Mouse (Mus musculus) neural tube, embryonic 14.5 days (tissue): ENCODE measurements around the gene Rexo5. TPM values are rescaled to one million over a fixed set of nuclear protein-coding genes. Genes with fewer than 3 reads are reported as not detected.
A peak's percentile ranks its signal among the peaks of the same experiment; 100 is the strongest.

Experiments
- ATAC-seq: fragments of 200-750 bp; cut with Nextera tagmentation; 2 replicates; pipeline ENCODE4 v1.8.0; 2017; ENCODE audit warnings: low read depth, mild to moderate bottlenecking, moderate TSS enrichment, moderate library complexity
- H3K27ac ChIP-seq: fragments of 300-500 bp; sonication (generic); 2 replicates; pipeline ENCODE4 v1.5.1; 2014; ENCODE audit warnings: low read depth, mild to moderate bottlenecking, control low read depth, low read length, moderate library complexity, mixed read lengths
- H3K27me3 ChIP-seq: fragments of 300-500 bp; sonication (generic); 2 replicates; pipeline ENCODE4 v1.6.1; 2014; ENCODE audit warnings: low read length; ENCODE audit not compliant: control insufficient read depth, insufficient read depth
- H3K36me3 ChIP-seq: fragments of 300-500 bp; sonication (generic); 2 replicates; pipeline ENCODE4 v1.6.1; 2014; ENCODE audit warnings: low read length, mixed read lengths; ENCODE audit not compliant: control insufficient read depth, insufficient read depth
- H3K4me1 ChIP-seq: fragments of 300-500 bp; sonication (generic); 2 replicates; pipeline ENCODE4 v1.6.1; 2014; ENCODE audit warnings: low read length; ENCODE audit not compliant: control insufficient read depth, insufficient read depth
- H3K4me2 ChIP-seq: fragments of 300-500 bp; sonication (generic); 2 replicates; pipeline ENCODE4 v1.6.1; 2014; ENCODE audit warnings: mild to moderate bottlenecking, low read depth, low read length, control low read depth
- H3K4me3 ChIP-seq: fragments of 300-500 bp; sonication (generic); 2 replicates; pipeline ENCODE4 v1.5.1; 2014; ENCODE audit warnings: low read depth, low read length, control low read depth, mixed read lengths
- H3K9ac ChIP-seq: fragments of 300-500 bp; sonication (generic); replicated peaks from 2 replicates; pipeline ENCODE4 v1.6.1; 2014; ENCODE audit warnings: low read depth, mild to moderate bottlenecking, control low read depth, low read length, mixed read lengths
- H3K9me3 ChIP-seq: fragments of 300-500 bp; sonication (generic); 2 replicates; pipeline ENCODE4 v1.6.1; 2016; ENCODE audit warnings: low read length; ENCODE audit not compliant: control insufficient read depth
- WGBS: fragments of 180-500 bp; shearing (Covaris S2); extraction: QIAGEN DNeasy Blood & Tissue Kit; methylation state at CpG from one replicate; pipeline ENCODE4 v1.1.7; 2014; 5-methylcytosine and 5-hydroxymethylcytosine counted together
- polyA plus RNA-seq: library from polyadenylated mRNA; unstranded; fragments of >200 nt; fragmentation: Nextera tagmentation; extraction: Ambion mirVana; gene quantifications from 2 replicates; pipeline ENCODE4 v1.2.1, GENCODE M21; 2014

The Rexo5 gene
- polyA plus RNA-seq, 1 experiment from 2014 or later = 14.3 TPM

- no peak overlapping the region for H3K4me3 ChIP-seq
- no peak overlapping the region for H3K9ac ChIP-seq
- H3K4me2 ChIP-seq = no peak overlapping the region
- H3K27ac ChIP-seq = no peak overlapping the region
- 0 out of 2 replicates have a peak, but pooled peaks cover 3% of the 10 kb centered on the region for H3K4me1 ChIP-seq
- H3K36me3 ChIP-seq = no peaks in the 10 kb centered on the region
- WGBS = 94% methylated on average over 4 of the region's 4 CpGs
- ATAC-seq = no peak
- H3K27me3 ChIP-seq = no peaks in the 10 kb centered on the region
- no peaks in the 10 kb centered on the region for H3K9me3 ChIP-seq
Observed at GRCm38 (mm10) chr7:119887887-119888286, 94.1 kb downstream of the Rexo5 start.

- no peak overlapping the region for H3K27ac ChIP-seq
- H3K9ac ChIP-seq = no peak overlapping the region
- 0 out of 2 replicates have a peak, but pooled peaks cover 3% of the 10 kb centered on the region for H3K27me3 ChIP-seq
- H3K4me2 ChIP-seq = no peak overlapping the region
- no peak overlapping the region for H3K4me3 ChIP-seq
- WGBS = 100% methylated on average over 1 of the region's 1 CpGs
- no peaks in the 10 kb centered on the region for H3K36me3 ChIP-seq
- H3K9me3 ChIP-seq = no peaks in the 10 kb centered on the region
- H3K4me1 ChIP-seq = peaks cover 14% of the 10 kb centered on the region
- no peak for ATAC-seq
Observed at GRCm38 (mm10) chr7:119892198-119892597, 98.4 kb downstream of the Rexo5 start.

- Histone ChIP-seq H3K9ac (no peak overlapping the region), H3K27ac (no peak overlapping the region), H3K36me3 (no peaks in the 10 kb centered on the region), H3K4me3 (no peak overlapping the region), H3K27me3 (0 out of 2 replicates have a peak, but pooled peaks cover 3% of the 10 kb centered on the region), H3K4me1 (peaks cover 17% of the 10 kb centered on the region), H3K9me3 (no peaks in the 10 kb centered on the region), H3K4me2 (no peak overlapping the region)
- no peak for ATAC-seq
- 97% methylated on average over 4 of the region's 4 CpGs for WGBS
Observed at GRCm38 (mm10) chr7:119892742-119893141, 98.9 kb downstream of the Rexo5 start.

GRCm38 (mm10) chr7:119894818-119895544, 101.2 kb downstream of the Rexo5 start:
- Histone ChIP-seq H3K9me3 (no peaks in the 10 kb centered on the region), H3K9ac (peak overlapping the region; percentile 84), H3K4me1 (peaks cover 17% of the 10 kb centered on the region), H3K36me3 (no peaks in the 10 kb centered on the region), H3K27me3 (0 out of 2 replicates have a peak, but pooled peaks cover 3% of the 10 kb centered on the region), H3K4me3 (peak overlapping the region; percentile 64), H3K4me2 (peak overlapping the region; percentile 80), H3K27ac (peak overlapping the region; percentile 98)
- peak; percentile 60 for ATAC-seq
- 3% methylated on average over 15 of the region's 15 CpGs for WGBS

GRCm38 (mm10) chr7:119895639-119896512, 102.1 kb downstream of the Rexo5 start, which contains the start of the genes Lyrm1 and Dcun1d3:
Lyrm1 (plus strand) TSS chr7:119895861.
Dcun1d3 (minus strand) TSS chr7:119896298.
- Histone ChIP-seq H3K4me2 (peak within 1 kb of the TSS; percentile 80), H3K36me3 (no peaks in the 10 kb centered on the region), H3K4me1 (peaks cover 17% of the 10 kb centered on the region), H3K27me3 (0 out of 2 replicates have a peak, but pooled peaks cover 3% of the 10 kb centered on the region), H3K4me3 (peak within 1 kb of the TSS; percentile 64), H3K27ac (peak within 1 kb of the TSS; percentile 98), H3K9ac (peak within 1 kb of the TSS; percentile 84), H3K9me3 (no peaks in the 10 kb centered on the region)
- peak; percentile 98 for ATAC-seq
- under 1% methylated on average over 63 of the region's 63 CpGs for WGBS

- Histone ChIP-seq H3K27me3 (0 out of 2 replicates have a peak, but pooled peaks cover 3% of the 10 kb centered on the region), H3K27ac (no peak overlapping the region), H3K9me3 (no peaks in the 10 kb centered on the region), H3K4me3 (no peak overlapping the region), H3K4me1 (peaks cover 14% of the 10 kb centered on the region), H3K9ac (no peak overlapping the region), H3K36me3 (no peaks in the 10 kb centered on the region), H3K4me2 (no peak overlapping the region)
- no peak for ATAC-seq
- WGBS = 93% methylated on average over 8 of the region's 8 CpGs
Observed at GRCm38 (mm10) chr7:119897521-119898109, 103.8 kb downstream of the Rexo5 start.

GRCm38 (mm10) chr7:119898247-119898856, 104.5 kb downstream of the Rexo5 start:
- H3K4me3 ChIP-seq = no peak overlapping the region
- no peak for ATAC-seq
- H3K9ac ChIP-seq = no peak overlapping the region
- 49% methylated on average over 1 of the region's 1 CpGs for WGBS
- no peaks in the 10 kb centered on the region for H3K36me3 ChIP-seq
- H3K27me3 ChIP-seq = 0 out of 2 replicates have a peak, but pooled peaks cover 3% of the 10 kb centered on the region
- H3K9me3 ChIP-seq = no peaks in the 10 kb centered on the region
- H3K27ac ChIP-seq = no peak overlapping the region
- peaks cover 14% of the 10 kb centered on the region for H3K4me1 ChIP-seq
- no peak overlapping the region for H3K4me2 ChIP-seq
